Mouse (Mus musculus): ENCODE data around the gene Krt222. TPM values are rescaled to one million over a fixed set of nuclear protein-coding genes. Genes with fewer than 3 reads are reported as not detected.

Gene Krt222
- polyA plus RNA-seq (2014; fragmentation: Nextera tagmentation; extraction: Ambion mirVana) = 9.5 and 11.6 TPM in 2 replicates

- Histone ChIP-seq H3K4me3 (ENCODE audit: low read depth, low read length) (peak within 1 kb of the TSS; percentile 39), H3K36me3 (ENCODE audit: control insufficient read depth, insufficient read depth, low read length) (no peaks in the 10 kb centered on the region), H3K27me3 (ENCODE audit: control insufficient read depth, insufficient read depth, low read length) (no peaks in the 10 kb centered on the region), H3K9ac (replicated peaks; ENCODE audit: low read depth, low read length) (peak within 1 kb of the TSS; percentile 53), H3K4me1 (ENCODE audit: control insufficient read depth, insufficient read depth, low read length) (no peaks in the 10 kb centered on the region), H3K27ac (ENCODE audit: low read depth, low read length) (peak within 1 kb of the TSS; percentile 70), H3K4me2 (ENCODE audit: low read depth, low read length) (peak within 1 kb of the TSS; percentile 46), H3K9me3 (ENCODE audit: control insufficient read depth, low read length) (no peaks in the 10 kb centered on the region)
- ATAC-seq (ENCODE audit: low read depth) = peak; percentile 66; the same call in 1 of the 2 replicates
- WGBS = 5% methylated on average over 17 of the region's 17 CpGs
Observed at GRCm38 (mm10) chr11:99243820-99244374, at the start of gene Krt222. Gene Krt222, minus strand, starts transcription at chr11:99244085.

- Histone ChIP-seq H3K9ac (replicated peaks; ENCODE audit: low read depth, low read length) (no peak overlapping the region), H3K27me3 (ENCODE audit: control insufficient read depth, insufficient read depth, low read length) (no peaks in the 10 kb centered on the region), H3K4me1 (ENCODE audit: control insufficient read depth, insufficient read depth, low read length) (no peaks in the 10 kb centered on the region), H3K27ac (ENCODE audit: low read depth, low read length) (no peak overlapping the region), H3K9me3 (ENCODE audit: control insufficient read depth, low read length) (no peaks in the 10 kb centered on the region), H3K36me3 (ENCODE audit: control insufficient read depth, insufficient read depth, low read length) (no peaks in the 10 kb centered on the region), H3K4me2 (ENCODE audit: low read depth, low read length) (no peak overlapping the region), H3K4me3 (ENCODE audit: low read depth, low read length) (no peak overlapping the region)
- no peak for ATAC-seq (ENCODE audit: low read depth)
- WGBS = 65% methylated on average over 5 of the region's 5 CpGs
Observed at GRCm38 (mm10) chr11:99292846-99293245, 49.0 kb upstream of the Krt222 start.

GRCm38 (mm10) chr11:99284833-99285312, 41.0 kb upstream of the Krt222 start, which contains the start of gene Krt24:
Gene Krt24, minus strand, starts transcription at chr11:99285262.
- Histone ChIP-seq H3K27ac (ENCODE audit: low read depth, low read length) (no peak within 1 kb of the TSS), H3K4me2 (ENCODE audit: low read depth, low read length) (no peak within 1 kb of the TSS), H3K27me3 (ENCODE audit: control insufficient read depth, insufficient read depth, low read length) (no peaks in the 10 kb centered on the region), H3K9me3 (ENCODE audit: control insufficient read depth, low read length) (no peaks in the 10 kb centered on the region), H3K4me3 (ENCODE audit: low read depth, low read length) (no peak within 1 kb of the TSS), H3K9ac (replicated peaks; ENCODE audit: low read depth, low read length) (no peak within 1 kb of the TSS), H3K36me3 (ENCODE audit: control insufficient read depth, insufficient read depth, low read length) (no peaks in the 10 kb centered on the region), H3K4me1 (ENCODE audit: control insufficient read depth, insufficient read depth, low read length) (no peaks in the 10 kb centered on the region)
- no peak for ATAC-seq (ENCODE audit: low read depth)
- WGBS = 47% methylated on average over 11 of the region's 11 CpGs

- Histone ChIP-seq H3K27me3 (ENCODE audit: control insufficient read depth, insufficient read depth, low read length) (no peaks in the 10 kb centered on the region), H3K9me3 (ENCODE audit: control insufficient read depth, low read length) (no peaks in the 10 kb centered on the region), H3K4me3 (ENCODE audit: low read depth, low read length) (no peak overlapping the region), H3K4me2 (ENCODE audit: low read depth, low read length) (no peak overlapping the region), H3K9ac (replicated peaks; ENCODE audit: low read depth, low read length) (no peak overlapping the region), H3K36me3 (ENCODE audit: control insufficient read depth, insufficient read depth, low read length) (no peaks in the 10 kb centered on the region), H3K27ac (ENCODE audit: low read depth, low read length) (no peak overlapping the region), H3K4me1 (ENCODE audit: control insufficient read depth, insufficient read depth, low read length) (no peaks in the 10 kb centered on the region)
- WGBS = 59% methylated on average over 5 of the region's 5 CpGs
- no peak for ATAC-seq (ENCODE audit: low read depth)
Observed at GRCm38 (mm10) chr11:99284011-99284410, 40.1 kb upstream of the Krt222 start.

- Histone ChIP-seq H3K27ac (ENCODE audit: low read depth, low read length) (no peak overlapping the region), H3K4me2 (ENCODE audit: low read depth, low read length) (no peak overlapping the region), H3K27me3 (ENCODE audit: control insufficient read depth, insufficient read depth, low read length) (no peaks in the 10 kb centered on the region), H3K4me1 (ENCODE audit: control insufficient read depth, insufficient read depth, low read length) (no peaks in the 10 kb centered on the region), H3K9me3 (ENCODE audit: control insufficient read depth, low read length) (no peaks in the 10 kb centered on the region), H3K9ac (replicated peaks; ENCODE audit: low read depth, low read length) (no peak overlapping the region), H3K36me3 (ENCODE audit: control insufficient read depth, insufficient read depth, low read length) (no peaks in the 10 kb centered on the region), H3K4me3 (ENCODE audit: low read depth, low read length) (no peak overlapping the region)
- ATAC-seq (ENCODE audit: low read depth) = no peak
- WGBS = 67% methylated on average over 4 of the region's 4 CpGs
Observed at GRCm38 (mm10) chr11:99283334-99283733, 39.4 kb upstream of the Krt222 start.

- Histone ChIP-seq H3K4me2 (ENCODE audit: low read depth, low read length) (no peak overlapping the region), H3K9ac (replicated peaks; ENCODE audit: low read depth, low read length) (no peak overlapping the region), H3K9me3 (ENCODE audit: control insufficient read depth, low read length) (no peaks in the 10 kb centered on the region), H3K4me1 (ENCODE audit: control insufficient read depth, insufficient read depth, low read length) (no peaks in the 10 kb centered on the region), H3K36me3 (ENCODE audit: control insufficient read depth, insufficient read depth, low read length) (no peaks in the 10 kb centered on the region), H3K27ac (ENCODE audit: low read depth, low read length) (no peak overlapping the region), H3K4me3 (ENCODE audit: low read depth, low read length) (no peak overlapping the region), H3K27me3 (ENCODE audit: control insufficient read depth, insufficient read depth, low read length) (no peaks in the 10 kb centered on the region)
- WGBS = 81% methylated on average over 9 of the region's 9 CpGs
- ATAC-seq (ENCODE audit: low read depth) = no peak
Observed at GRCm38 (mm10) chr11:99281116-99281515, 37.2 kb upstream of the Krt222 start.

GRCm38 (mm10) chr11:99279986-99280385, 36.1 kb upstream of the Krt222 start:
- Histone ChIP-seq H3K4me2 (ENCODE audit: low read depth, low read length) (no peak overlapping the region), H3K27ac (ENCODE audit: low read depth, low read length) (no peak overlapping the region), H3K27me3 (ENCODE audit: control insufficient read depth, insufficient read depth, low read length) (no peaks in the 10 kb centered on the region), H3K4me3 (ENCODE audit: low read depth, low read length) (no peak overlapping the region), H3K9ac (replicated peaks; ENCODE audit: low read depth, low read length) (no peak overlapping the region), H3K4me1 (ENCODE audit: control insufficient read depth, insufficient read depth, low read length) (no peaks in the 10 kb centered on the region), H3K9me3 (ENCODE audit: control insufficient read depth, low read length) (no peaks in the 10 kb centered on the region), H3K36me3 (ENCODE audit: control insufficient read depth, insufficient read depth, low read length) (no peaks in the 10 kb centered on the region)
- WGBS = 83% methylated on average over 5 of the region's 5 CpGs
- no peak for ATAC-seq (ENCODE audit: low read depth)

- Histone ChIP-seq H3K36me3 (ENCODE audit: control insufficient read depth, insufficient read depth, low read length) (no peaks in the 10 kb centered on the region), H3K9me3 (ENCODE audit: control insufficient read depth, low read length) (no peaks in the 10 kb centered on the region), H3K4me1 (ENCODE audit: control insufficient read depth, insufficient read depth, low read length) (no peaks in the 10 kb centered on the region), H3K4me3 (ENCODE audit: low read depth, low read length) (no peak overlapping the region), H3K27ac (ENCODE audit: low read depth, low read length) (no peak overlapping the region), H3K27me3 (ENCODE audit: control insufficient read depth, insufficient read depth, low read length) (no peaks in the 10 kb centered on the region), H3K9ac (replicated peaks; ENCODE audit: low read depth, low read length) (no peak overlapping the region), H3K4me2 (ENCODE audit: low read depth, low read length) (no peak overlapping the region)
- 68% methylated on average over 7 of the region's 7 CpGs for WGBS
- ATAC-seq (ENCODE audit: low read depth) = no peak
Observed at GRCm38 (mm10) chr11:99276786-99277185, 32.9 kb upstream of the Krt222 start.

- ATAC-seq (ENCODE audit: low read depth) = no peak
- H3K27me3 ChIP-seq (ENCODE audit: control insufficient read depth, insufficient read depth, low read length) = no peaks in the 10 kb centered on the region
- no peak overlapping the region for H3K9ac ChIP-seq (replicated peaks; ENCODE audit: low read depth, low read length)
- no peaks in the 10 kb centered on the region for H3K4me1 ChIP-seq (ENCODE audit: control insufficient read depth, insufficient read depth, low read length)
- H3K4me3 ChIP-seq (ENCODE audit: low read depth, low read length) = no peak overlapping the region
- H3K27ac ChIP-seq (ENCODE audit: low read depth, low read length) = no peak overlapping the region
- no peak overlapping the region for H3K4me2 ChIP-seq (ENCODE audit: low read depth, low read length)
- H3K36me3 ChIP-seq (ENCODE audit: control insufficient read depth, insufficient read depth, low read length) = no peaks in the 10 kb centered on the region
- no peaks in the 10 kb centered on the region for H3K9me3 ChIP-seq (ENCODE audit: control insufficient read depth, low read length)
- 85% methylated on average over 6 of the region's 6 CpGs for WGBS
Observed at GRCm38 (mm10) chr11:99275624-99276023, 31.7 kb upstream of the Krt222 start.

Data from neural tube, embryonic 14.5 days (tissue).